Mouse (Mus musculus) myocyte (in vitro differentiated cells): ENCODE measurements around the gene Mycbp2. TPM values are rescaled to one million over a fixed set of nuclear protein-coding genes. Genes with fewer than 3 reads are reported as not detected.

Experiments used
- H3K27me3 ChIP-seq: one replicate; pipeline ENCODE4 v1.6.1; 2011; ENCODE audit not compliant: control insufficient read depth, insufficient read depth, insufficient read length
- H3K36me3 ChIP-seq: one replicate; pipeline ENCODE4 v1.6.1; 2011; ENCODE audit not compliant: control insufficient read depth, insufficient read depth
- H3K4me2 ChIP-seq: one replicate; pipeline ENCODE4 v1.6.1; 2011; ENCODE audit warnings: low read depth, control low read depth
- H3K4me3 ChIP-seq: one replicate; pipeline ENCODE4 v1.5.1; 2011; ENCODE audit warnings: mild to moderate bottlenecking, control low read depth, moderate library complexity
- H3K79me2 ChIP-seq: one replicate; pipeline ENCODE4 v1.6.1; 2011; ENCODE audit not compliant: control insufficient read depth, insufficient read depth
- H3ac ChIP-seq: one replicate; pipeline ENCODE4 v1.6.1; 2011; ENCODE audit not compliant: control insufficient read depth, insufficient read length
- CEBPB ChIP-seq: IDR thresholded peaks from 2 replicates; pipeline ENCODE4 v1.6.1; 2011; ENCODE audit warnings: mild to moderate bottlenecking, moderate library complexity; ENCODE audit not compliant: poor library complexity, insufficient read depth, severe bottlenecking
- E2F4 ChIP-seq: IDR thresholded peaks from one replicate; pipeline ENCODE4 v1.6.1; 2011; ENCODE audit warnings: mild to moderate bottlenecking, control low read depth, moderate library complexity; ENCODE audit not compliant: insufficient read depth
- MAX ChIP-seq: IDR thresholded peaks from one replicate; pipeline ENCODE4 v1.6.1; 2011; ENCODE audit warnings: low read depth, mild to moderate bottlenecking, control low read depth
- MYOD1 ChIP-seq, 3 experiments: IDR thresholded peaks; one replicate each; pipeline ENCODE4 v1.6.1; 2011; ENCODE audit warnings: control low read depth in 2 of 3, low read depth in 2 of 3, mild to moderate bottlenecking in 2 of 3, moderate library complexity in 1 of 3; ENCODE audit not compliant: insufficient read length in 2 of 3, control insufficient read depth in 1 of 3
- MYOG ChIP-seq, 3 experiments: IDR thresholded peaks; one replicate each; pipeline ENCODE4 v1.6.1; 2011; ENCODE audit warnings: control low read depth in 2 of 3, low read depth in 2 of 3, mild to moderate bottlenecking in 2 of 3; ENCODE audit not compliant: insufficient read length in 2 of 3, control insufficient read depth in 1 of 3, insufficient read depth in 1 of 3
- POLR2A ChIP-seq: IDR thresholded peaks from one replicate; pipeline ENCODE4 v1.6.1; 2011; ENCODE audit warnings: low read depth, mild to moderate bottlenecking, control low read depth, moderate library complexity; ENCODE audit not compliant: insufficient read length
- POLR2AphosphoS2 ChIP-seq: IDR thresholded peaks from one replicate; pipeline ENCODE4 v1.6.1; 2011; ENCODE audit warnings: low read depth, control low read depth; ENCODE audit not compliant: insufficient read length
- REST ChIP-seq: IDR thresholded peaks from one replicate; pipeline ENCODE4 v1.6.1; 2011; ENCODE audit warnings: mild to moderate bottlenecking, control low read depth, moderate library complexity; ENCODE audit not compliant: insufficient read depth, insufficient read length
- SRF ChIP-seq: IDR thresholded peaks from one replicate; pipeline ENCODE4 v1.6.1; 2011; ENCODE audit warnings: low read depth; ENCODE audit not compliant: control insufficient read depth, insufficient read length
- TCF12 ChIP-seq: IDR thresholded peaks from one replicate; pipeline ENCODE4 v1.6.1; 2011; ENCODE audit warnings: mild to moderate bottlenecking, control low read depth; ENCODE audit not compliant: poor library complexity, insufficient read depth, severe bottlenecking
- TCF3 ChIP-seq: IDR thresholded peaks from one replicate; pipeline ENCODE4 v1.6.1; 2011; ENCODE audit warnings: low read depth, control low read depth; ENCODE audit not compliant: insufficient read length
- USF1 ChIP-seq: IDR thresholded peaks from one replicate; pipeline ENCODE4 v1.6.1; 2011; ENCODE audit warnings: low read depth, mild to moderate bottlenecking, control low read depth, moderate library complexity
- polyA plus RNA-seq: library from polyadenylated mRNA; unstranded; fragments of >200 nt; fragmentation: generic; extraction: Trizol; gene quantifications from one replicate; pipeline ENCODE4 v1.2.1, GENCODE M21; 2012; ENCODE audit warnings: missing spikeins

The Mycbp2 gene
- polyA plus RNA-seq, 1 experiment: 7.7 TPM

DNA sequence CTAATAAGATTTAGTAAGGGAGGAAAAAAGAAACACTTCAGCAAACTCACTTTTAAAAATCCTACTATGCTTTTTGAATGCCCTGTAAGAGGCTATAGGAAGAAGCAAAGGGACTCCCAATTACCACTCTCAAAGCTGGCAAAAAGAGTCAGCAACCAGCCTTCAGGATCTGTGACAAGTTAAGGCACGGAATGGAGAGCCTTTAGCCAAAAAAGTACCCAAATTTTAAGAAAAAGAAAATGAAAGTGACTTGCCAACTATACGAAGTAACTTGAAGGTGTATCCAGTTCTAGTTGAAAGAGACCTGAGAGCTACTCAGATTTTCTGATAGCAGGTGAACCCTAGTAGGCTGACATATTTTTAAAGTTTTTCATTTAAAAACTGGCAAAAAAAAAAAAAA lies 1.6 kb downstream of the Mycbp2 start:
- Histone ChIP-seq H3ac (no peak overlapping the region), H3K79me2 (peaks cover 57% of the 10 kb centered on the region), H3K36me3 (no peaks in the 10 kb centered on the region), H3K27me3 (no peaks in the 10 kb centered on the region), H3K4me2 (peak overlapping the region; percentile 74), H3K4me3 (peak overlapping the region; percentile 54)
- TF ChIP-seq POLR2AphosphoS2 (no peak), USF1 (no peak), REST (no peak), TCF12 (no peak), MAX (no peak), CEBPB (no peak), POLR2A (no peak), E2F4 (no peak), SRF (no peak)

DNA sequence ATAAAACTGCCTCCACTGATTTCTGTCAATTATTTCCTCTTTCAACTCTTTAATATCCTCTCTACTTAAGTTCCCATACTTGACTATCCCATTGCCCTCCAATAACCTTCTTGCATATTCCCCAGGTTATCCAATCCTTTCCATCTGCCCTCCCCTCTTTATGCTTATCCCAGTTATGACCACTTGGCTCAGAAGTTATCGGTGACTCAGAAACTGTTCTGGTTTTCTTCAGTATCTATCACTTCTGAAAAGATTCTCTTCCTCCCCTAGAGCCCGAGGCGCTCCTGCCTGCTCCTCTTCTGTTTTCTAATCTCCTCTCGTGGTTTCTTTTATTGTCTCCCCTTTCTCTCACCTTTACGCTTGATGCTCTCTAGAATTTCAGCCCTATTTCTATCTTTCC lies 2.8 kb downstream of the Mycbp2 start:
- H3K4me2 ChIP-seq: no peak overlapping the region
- H3K79me2 ChIP-seq: peaks cover 60% of the 10 kb centered on the region
- H3ac ChIP-seq: no peak overlapping the region
- no peaks in the 10 kb centered on the region for H3K36me3 ChIP-seq
- no peak overlapping the region for H3K4me3 ChIP-seq
- TF ChIP-seq POLR2A (no peak), MAX (no peak), SRF (no peak), USF1 (no peak), TCF3 (no peak), MYOG (IDR thresholded peaks at IDR 0.05; ENCODE audit: control insufficient read depth in 1 of 3, insufficient read depth in 1 of 3, insufficient read length in 2 of 3, low read depth in 2 of 3) (no peak)
- H3K27me3 ChIP-seq: no peaks in the 10 kb centered on the region

GRCm38 (mm10) chr14:103341385-103342294 lies 5.0 kb downstream of the Mycbp2 start:
- H3K27me3 ChIP-seq: no peaks in the 10 kb centered on the region
- H3K36me3 ChIP-seq: no peaks in the 10 kb centered on the region
- H3K4me3 ChIP-seq: no peak overlapping the region
- H3K4me2 ChIP-seq: no peak overlapping the region
- H3ac ChIP-seq: no peak overlapping the region
- H3K79me2 ChIP-seq: peaks cover 69% of the 10 kb centered on the region
- TF ChIP-seq REST (no peak), SRF (no peak), POLR2AphosphoS2 (no peak), MAX (no peak), USF1 (no peak), MYOD1 (IDR thresholded peaks at IDR 0.05; ENCODE audit: control insufficient read depth in 1 of 3, insufficient read length in 2 of 3, low read depth in 2 of 3) (no peak), POLR2A (no peak), TCF12 (no peak), MYOG (IDR thresholded peaks at IDR 0.05; ENCODE audit: control insufficient read depth in 1 of 3, insufficient read depth in 1 of 3, insufficient read length in 2 of 3, low read depth in 2 of 3) (no peak), CEBPB (no peak), TCF3 (no peak), E2F4 (no peak)

DNA sequence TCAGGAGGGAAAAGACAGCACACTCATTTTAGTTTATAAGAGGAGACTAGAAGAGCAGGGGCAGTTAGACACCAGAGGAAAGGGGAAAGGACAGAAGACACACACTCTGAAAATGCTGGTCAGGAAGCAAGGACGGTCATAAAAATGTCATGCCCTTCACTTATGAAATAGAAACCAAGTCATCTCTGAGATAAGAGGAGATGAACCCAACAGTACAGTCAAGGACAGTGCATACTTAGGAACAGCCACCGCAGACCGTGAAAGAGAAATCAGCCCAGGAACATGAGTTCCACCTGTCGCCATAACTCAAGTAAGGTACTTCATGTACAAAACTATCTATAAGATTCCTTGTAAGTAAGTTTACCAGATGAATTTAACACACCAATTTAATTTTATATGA lies 33.7 kb downstream of the Mycbp2 start:
- Histone ChIP-seq H3K79me2 (no peaks in the 10 kb centered on the region), H3K4me3 (no peak overlapping the region), H3K4me2 (no peak overlapping the region), H3K27me3 (no peaks in the 10 kb centered on the region), H3K36me3 (peaks cover 18% of the 10 kb centered on the region), H3ac (no peak overlapping the region)
- TF ChIP-seq CEBPB (no peak), USF1 (no peak), MYOD1 (IDR thresholded peaks at IDR 0.05; ENCODE audit: control insufficient read depth in 1 of 3, insufficient read length in 2 of 3, low read depth in 2 of 3) (no peak), TCF12 (no peak), POLR2AphosphoS2 (no peak), MYOG (IDR thresholded peaks at IDR 0.05; ENCODE audit: control insufficient read depth in 1 of 3, insufficient read depth in 1 of 3, insufficient read length in 2 of 3, low read depth in 2 of 3) (no peak), E2F4 (no peak), TCF3 (no peak), MAX (no peak), SRF (no peak), POLR2A (no peak), REST (no peak)

GRCm38 (mm10) chr14:103296227-103296626 lies 50.4 kb downstream of the Mycbp2 start:
- H3K4me2 ChIP-seq: no peak overlapping the region
- H3K4me3 ChIP-seq: no peak overlapping the region
- peaks cover 17% of the 10 kb centered on the region for H3K36me3 ChIP-seq
- H3K79me2 ChIP-seq: no peaks in the 10 kb centered on the region
- TF ChIP-seq MYOD1 (IDR thresholded peaks at IDR 0.05; ENCODE audit: control insufficient read depth in 1 of 3, insufficient read length in 2 of 3, low read depth in 2 of 3) (no peak), TCF3 (no peak), REST (no peak), MYOG (IDR thresholded peaks at IDR 0.05; ENCODE audit: control insufficient read depth in 1 of 3, insufficient read depth in 1 of 3, insufficient read length in 2 of 3, low read depth in 2 of 3) (no peak), USF1 (no peak), TCF12 (no peak)
- H3K27me3 ChIP-seq: no peaks in the 10 kb centered on the region
- H3ac ChIP-seq: no peak overlapping the region
